Mouse (Mus musculus): Measurements from ENCODE around the gene Kdf1. TPM values are rescaled to one million over a fixed set of nuclear protein-coding genes. Genes with fewer than 3 reads are reported as not detected.

Gene Kdf1
- 0.27 TPM for polyA plus RNA-seq (2015; fragmentation: Illumina TruSeq; extraction: RNeasy Lipid Tissue Mini Kit (QIAGEN cat#74804); ENCODE audit: low read depth, low replicate concordance)

DNA sequence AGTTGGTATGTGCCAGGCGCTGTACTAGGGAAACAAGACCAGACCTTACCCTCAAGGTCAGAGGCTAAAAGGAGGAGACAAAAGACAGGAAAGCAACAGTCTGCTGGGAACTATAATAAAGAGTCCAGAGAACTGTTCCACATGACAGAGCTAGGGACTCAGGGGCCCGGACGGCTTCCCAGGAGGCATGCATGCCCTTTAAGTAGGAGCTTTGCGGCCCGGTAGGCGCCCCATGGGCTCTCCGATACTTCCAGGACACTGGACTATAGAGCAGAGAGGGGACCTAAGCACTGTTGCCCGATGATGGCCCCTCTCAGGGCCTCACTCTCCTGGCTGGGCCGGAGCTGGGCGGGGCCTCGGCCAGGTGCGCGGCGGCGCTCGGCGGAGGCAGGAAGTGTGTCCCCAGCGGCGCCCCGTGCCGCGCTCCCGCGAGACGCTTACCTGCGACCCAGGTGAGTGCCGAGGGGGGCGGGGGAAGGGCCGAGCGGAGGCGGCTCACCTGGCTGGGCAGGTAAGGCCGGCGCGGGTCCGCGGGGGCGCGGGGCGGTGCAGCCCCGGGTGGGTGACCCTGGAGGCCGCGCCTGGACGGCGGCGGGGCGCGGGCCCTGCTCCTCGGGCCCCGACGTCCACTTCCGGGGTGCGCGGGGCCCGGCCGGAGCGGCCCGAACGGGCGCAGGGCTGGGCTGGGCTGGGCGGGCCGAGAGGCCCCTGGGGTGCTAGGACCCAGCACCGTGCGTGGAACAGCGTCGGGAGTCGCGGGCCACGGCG, at the start of gene Kdf1:
TSS of gene Kdf1 (plus strand) at position 363 of the 768 bp plus-strand sequence.

GRCm38 (mm10) chr4:133479458-133480184, 39.1 kb upstream of the Kdf1 start, which contains the start of gene Tent5b:
Gene Tent5b (plus strand): TSS chr4:133480132.

DNA sequence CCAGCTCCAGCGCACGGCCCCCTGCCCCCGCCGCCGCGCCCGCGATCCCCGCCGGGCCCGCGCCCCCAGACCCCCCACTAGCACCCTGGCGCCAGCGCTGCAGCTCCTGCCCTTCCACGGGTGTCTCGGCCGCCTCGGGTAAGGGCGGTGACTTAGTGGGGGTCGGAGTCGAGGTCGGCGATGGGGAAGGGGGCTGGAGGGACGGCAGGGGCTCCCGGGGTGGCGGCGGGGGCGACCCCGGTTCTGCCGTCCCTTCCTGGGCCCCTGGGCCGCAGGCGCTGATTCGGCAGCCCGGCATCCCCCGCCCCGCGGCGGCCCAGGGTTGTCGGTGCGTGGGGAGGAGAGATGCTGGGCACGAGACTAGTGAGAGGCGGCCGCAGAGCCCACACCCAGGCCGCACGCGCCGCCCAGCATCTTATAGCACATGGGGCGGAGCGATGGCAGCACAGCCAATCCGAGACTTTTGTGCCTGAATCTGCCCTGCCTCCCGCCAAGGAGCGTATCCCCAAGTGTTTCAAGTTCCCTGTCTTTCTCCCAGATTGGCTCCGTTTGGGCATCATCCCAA, 20.5 kb upstream of the Kdf1 start, which contains the start of gene Trnp1:
TSS of gene Trnp1 (minus strand) at position 391 of the 565 bp plus-strand sequence.

GRCm38 (mm10) chr4:133545272-133546231, 26.8 kb downstream of the Kdf1 start, which contains the start of gene Nudc:
Gene Nudc (minus strand): TSS chr4:133545996.

GRCm38 (mm10) chr4:133552768-133553447, 34.1 kb downstream of the Kdf1 start, which contains the start of gene Nr0b2:
Gene Nr0b2 (plus strand): TSS chr4:133553376.

GRCm38 (mm10) chr4:133574070-133574842, 55.5 kb downstream of the Kdf1 start, which contains the start of gene Gpatch3:
Gene Gpatch3 (plus strand): TSS chr4:133574745.

Other genes starting within 250 kb of the Kdf1 start
- 134 TPM for gene Tmem222, start 241.2 kb upstream of the Kdf1 start, polyA plus RNA-seq (2015; fragmentation: Illumina TruSeq; extraction: RNeasy Lipid Tissue Mini Kit (QIAGEN cat#74804); ENCODE audit: low read depth, low replicate concordance)
- gene Wdtc1, start 165.5 kb upstream of the Kdf1 start, polyA plus RNA-seq (2015; fragmentation: Illumina TruSeq; extraction: RNeasy Lipid Tissue Mini Kit (QIAGEN cat#74804); ENCODE audit: low read depth, low replicate concordance) = 36.3 TPM
- 30.9 TPM for gene Slc9a1, start 149.3 kb upstream of the Kdf1 start, polyA plus RNA-seq (2015; fragmentation: Illumina TruSeq; extraction: RNeasy Lipid Tissue Mini Kit (QIAGEN cat#74804); ENCODE audit: low read depth, low replicate concordance)
- gene Tent5b, start 38.8 kb upstream of the Kdf1 start, polyA plus RNA-seq (2015; fragmentation: Illumina TruSeq; extraction: RNeasy Lipid Tissue Mini Kit (QIAGEN cat#74804); ENCODE audit: low read depth, low replicate concordance) = not detected
- gene Trnp1, start 20.4 kb upstream of the Kdf1 start, polyA plus RNA-seq (2015; fragmentation: Illumina TruSeq; extraction: RNeasy Lipid Tissue Mini Kit (QIAGEN cat#74804); ENCODE audit: low read depth, low replicate concordance) = 286 TPM
- 177 TPM for gene Nudc, start 27.0 kb downstream of the Kdf1 start, polyA plus RNA-seq (2015; fragmentation: Illumina TruSeq; extraction: RNeasy Lipid Tissue Mini Kit (QIAGEN cat#74804); ENCODE audit: low read depth, low replicate concordance)
- not detected for gene Nr0b2, start 34.4 kb downstream of the Kdf1 start, polyA plus RNA-seq (2015; fragmentation: Illumina TruSeq; extraction: RNeasy Lipid Tissue Mini Kit (QIAGEN cat#74804); ENCODE audit: low read depth, low replicate concordance)
- 7.6 TPM for gene Gpatch3, start 55.8 kb downstream of the Kdf1 start, polyA plus RNA-seq (2015; fragmentation: Illumina TruSeq; extraction: RNeasy Lipid Tissue Mini Kit (QIAGEN cat#74804); ENCODE audit: low read depth, low replicate concordance)
- gene Gpn2, start 65.4 kb downstream of the Kdf1 start, polyA plus RNA-seq (2015; fragmentation: Illumina TruSeq; extraction: RNeasy Lipid Tissue Mini Kit (QIAGEN cat#74804); ENCODE audit: low read depth, low replicate concordance) = 11.5 TPM
- gene Sfn, start 83.2 kb downstream of the Kdf1 start, polyA plus RNA-seq (2015; fragmentation: Illumina TruSeq; extraction: RNeasy Lipid Tissue Mini Kit (QIAGEN cat#74804); ENCODE audit: low read depth, low replicate concordance) = 1.0 TPM
- gene Zdhhc18, start 131.2 kb downstream of the Kdf1 start, polyA plus RNA-seq (2015; fragmentation: Illumina TruSeq; extraction: RNeasy Lipid Tissue Mini Kit (QIAGEN cat#74804); ENCODE audit: low read depth, low replicate concordance) = 37.2 TPM
- gene Pigv, start 153.7 kb downstream of the Kdf1 start, polyA plus RNA-seq (2015; fragmentation: Illumina TruSeq; extraction: RNeasy Lipid Tissue Mini Kit (QIAGEN cat#74804); ENCODE audit: low read depth, low replicate concordance) = 6.7 TPM
- gene Arid1a, start 237.8 kb downstream of the Kdf1 start, polyA plus RNA-seq (2015; fragmentation: Illumina TruSeq; extraction: RNeasy Lipid Tissue Mini Kit (QIAGEN cat#74804); ENCODE audit: low read depth, low replicate concordance) = 31.9 TPM